In the genomic region with DNA sequence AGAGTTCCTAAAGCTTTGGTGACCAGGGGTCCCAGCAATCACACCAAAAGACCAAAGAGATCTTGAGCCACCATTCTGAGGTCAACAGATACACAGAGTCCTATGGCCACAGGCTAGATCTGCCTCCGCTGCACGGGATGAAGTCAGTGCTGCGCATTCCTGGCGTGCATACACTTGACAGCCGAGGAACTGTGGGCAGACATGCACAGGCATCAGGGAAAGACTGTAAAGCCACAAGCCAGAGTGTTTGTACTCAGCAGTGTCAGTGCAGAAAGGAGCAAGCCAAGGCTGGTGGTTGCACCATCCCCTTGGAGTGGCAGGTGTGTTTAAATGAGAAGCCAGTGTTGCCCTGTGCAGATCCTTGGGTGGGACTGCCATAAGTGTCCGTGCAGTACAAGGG, we compare ENCODE assay signal across 22 mouse cellular contexts.
"Had no signal": no experiment of that assay in that cellular context is flagged by ENCODE, and none has a peak within 500 bp of the region (broad histone marks: within the 10 kb centered on the region; RNA-seq: fewer than 3 reads in every experiment).

No protein-coding gene starts in this region.

- H3K9ac ChIP-seq: limb, embryonic 12.5 days; limb, embryonic 15.5 days; liver, embryonic 12.5 days; liver, embryonic 15.5 days; midbrain, embryonic 12.5 days; midbrain, embryonic 15.5 days; neural tube, embryonic 12.5 days; neural tube, embryonic 15.5 days had no signal

- H3K4me3 ChIP-seq: limb, embryonic 12.5 days; limb, embryonic 15.5 days; liver, embryonic 12.5 days; liver, embryonic 15.5 days; midbrain, embryonic 12.5 days; midbrain, embryonic 15.5 days; neural tube, embryonic 12.5 days; neural tube, embryonic 15.5 days had no signal

- DNase-seq: kidney, adult 2 months; kidney, postnatal 25 days; left cerebral cortex, postnatal 4 days; lung, adult 2 months; right cerebral cortex, adult 18-20 months; right cerebral cortex, postnatal 14 days; right cerebral cortex, postnatal 4 days; thymus, adult 2 months; thymus, postnatal 14 days; thymus, postnatal 4 days had no signal

- ATAC-seq: liver, embryonic 12.5 days; lung, postnatal 0 days; midbrain, embryonic 15.5 days had no signal

- H3K4me2 ChIP-seq: limb, embryonic 12.5 days; limb, embryonic 15.5 days; liver, embryonic 12.5 days; liver, embryonic 15.5 days; midbrain, embryonic 12.5 days; midbrain, embryonic 15.5 days; neural tube, embryonic 12.5 days; neural tube, embryonic 15.5 days had no signal

- H3K36me3 ChIP-seq: limb, embryonic 12.5 days; limb, embryonic 15.5 days; liver, embryonic 12.5 days; liver, embryonic 15.5 days; midbrain, embryonic 12.5 days; midbrain, embryonic 15.5 days; neural tube, embryonic 12.5 days; neural tube, embryonic 15.5 days had no signal

- H3K27me3 ChIP-seq: limb, embryonic 12.5 days; limb, embryonic 15.5 days; liver, embryonic 12.5 days; liver, embryonic 15.5 days; midbrain, embryonic 12.5 days; midbrain, embryonic 15.5 days; neural tube, embryonic 12.5 days; neural tube, embryonic 15.5 days had no signal

- H3K27ac ChIP-seq: kidney, postnatal 0 days; limb, embryonic 12.5 days; limb, embryonic 15.5 days; liver, embryonic 12.5 days; liver, embryonic 15.5 days; macrophage; midbrain, embryonic 12.5 days; neural tube, embryonic 12.5 days; neural tube, embryonic 15.5 days; stomach, postnatal 0 days had no signal

- H3K9me3 ChIP-seq: limb, embryonic 12.5 days; limb, embryonic 15.5 days; liver, embryonic 12.5 days; liver, embryonic 15.5 days; midbrain, embryonic 12.5 days; midbrain, embryonic 15.5 days; neural tube, embryonic 12.5 days; neural tube, embryonic 15.5 days had no signal
